Mouse (Mus musculus) stomach, postnatal 0 days (tissue): ENCODE measurements around the gene Lyrm9. TPM values are rescaled to one million over a fixed set of nuclear protein-coding genes. Genes with fewer than 3 reads are reported as not detected.
A peak's percentile ranks its signal among the peaks of the same experiment; 100 is the strongest.

Experiments
- ATAC-seq: fragments of 200-750 bp; cut with Nextera tagmentation; 2 replicates; pipeline ENCODE4 v1.8.0; 2017; ENCODE audit not compliant: low FRiP score, low TSS enrichment
- DNase-seq: peaks from one replicate; pipeline ENCODE4 v3.0.0-alpha.2; 2016; ENCODE audit warnings: low spot score
- H3K27ac ChIP-seq: fragments of 300-500 bp; sonication (generic); replicated peaks from 2 replicates; pipeline ENCODE4 v1.5.1; 2014; ENCODE audit warnings: mild to moderate bottlenecking, control low read depth
- H3K27me3 ChIP-seq: fragments of 300-500 bp; sonication (generic); 2 replicates; pipeline ENCODE4 v1.6.1; 2014; ENCODE audit warnings: low read length; ENCODE audit not compliant: control insufficient read depth, insufficient read depth
- H3K36me3 ChIP-seq: fragments of 300-500 bp; sonication (generic); 2 replicates; pipeline ENCODE4 v1.6.1; 2014; ENCODE audit warnings: low read length, mixed read lengths; ENCODE audit not compliant: control insufficient read depth, insufficient read depth
- H3K4me1 ChIP-seq: fragments of 300-500 bp; sonication (generic); replicated peaks from 2 replicates; pipeline ENCODE4 v1.6.1; 2014; ENCODE audit warnings: antibody characterized with exemption; ENCODE audit not compliant: control insufficient read depth, insufficient read depth
- H3K4me2 ChIP-seq: fragments of 300-500 bp; sonication (generic); replicated peaks from 2 replicates; pipeline ENCODE4 v1.6.1; 2014; ENCODE audit warnings: low read depth, mild to moderate bottlenecking, control low read depth, moderate library complexity
- H3K4me3 ChIP-seq: fragments of 300-500 bp; sonication (generic); 2 replicates; pipeline ENCODE4 v1.5.1; 2014; ENCODE audit warnings: low read depth, low read length, control low read depth
- H3K9ac ChIP-seq: fragments of 300-500 bp; sonication (generic); 2 replicates; pipeline ENCODE4 v1.6.1; 2014; ENCODE audit warnings: mild to moderate bottlenecking, low read length, control low read depth, mixed read lengths
- H3K9me3 ChIP-seq: fragments of 300-500 bp; sonication (generic); 2 replicates; pipeline ENCODE4 v1.6.1; 2016; ENCODE audit warnings: low read length; ENCODE audit not compliant: control insufficient read depth
- CTCF ChIP-seq: IDR thresholded peaks from 2 replicates; pipeline ENCODE4 v1.5.1; 2016; ENCODE audit warnings: antibody characterized with exemption, low read depth, mild to moderate bottlenecking, moderate library complexity
- EP300 ChIP-seq: optimal IDR thresholded peaks from 2 replicates; pipeline ENCODE3; 2016; ENCODE audit warnings: antibody characterized with exemption
- WGBS: fragments of 180-500 bp; shearing (Covaris S2); extraction: QIAGEN DNeasy Blood & Tissue Kit; methylation state at CpG from one replicate; pipeline ENCODE4 v1.1.7; 2014; 5-methylcytosine and 5-hydroxymethylcytosine counted together
- polyA plus RNA-seq: library from polyadenylated mRNA; unstranded; fragments of >200 nt; fragmentation: Nextera tagmentation; extraction: Ambion mirVana; gene quantifications from 2 replicates; pipeline ENCODE4 v1.2.1, GENCODE M21; 2015

Gene Lyrm9
- polyA plus RNA-seq, 1 experiment from 2014 or later, result 20.1 TPM

- Histone ChIP-seq H3K4me3 (no peak overlapping the region), H3K36me3 (no peaks in the 10 kb centered on the region), H3K4me2 (no peak overlapping the region), H3K27me3 (no peaks in the 10 kb centered on the region), H3K9ac (no peak overlapping the region), H3K27ac (no peak overlapping the region), H3K9me3 (no peaks in the 10 kb centered on the region), H3K4me1 (no peaks in the 10 kb centered on the region)
- WGBS, result 75% methylated on average over 3 of the region's 3 CpGs
- ATAC-seq (no peak), DNase-seq (no peak)
- TF ChIP-seq CTCF, result no peak
- TF ChIP-seq EP300, result no peak
These were observed 53.3 kb downstream of the Lyrm9 start for GRCm38 (mm10) chr11:78879727-78880126.

GRCm38 (mm10) chr11:78886693-78887092, 60.3 kb downstream of the Lyrm9 start:
- Histone ChIP-seq H3K27ac (no peak overlapping the region), H3K36me3 (no peaks in the 10 kb centered on the region), H3K4me3 (no peak overlapping the region), H3K9me3 (no peaks in the 10 kb centered on the region), H3K4me2 (no peak overlapping the region), H3K9ac (no peak overlapping the region), H3K27me3 (no peaks in the 10 kb centered on the region), H3K4me1 (no peaks in the 10 kb centered on the region; the same call in 1 of the 2 replicates)
- DNase-seq (no peak), ATAC-seq (no peak)
- TF ChIP-seq CTCF (no peak), EP300 (no peak)
- 83% methylated on average over 1 of the region's 1 CpGs for WGBS

GRCm38 (mm10) chr11:78887102-78887971, 61.0 kb downstream of the Lyrm9 start:
- TF ChIP-seq EP300 (no peak), CTCF (no peak)
- WGBS, result 36% methylated on average over 9 of the region's 9 CpGs
- ATAC-seq, result peak; percentile 80; the same call in 1 of the 2 replicates
- Histone ChIP-seq H3K9me3 (no peaks in the 10 kb centered on the region), H3K4me2 (peak overlapping the region; percentile 25; the same call in 1 of the 2 replicates), H3K27me3 (no peaks in the 10 kb centered on the region), H3K36me3 (no peaks in the 10 kb centered on the region), H3K4me3 (no peak overlapping the region), H3K9ac (peak overlapping the region; percentile 27; the same call in 1 of the 2 replicates), H3K4me1 (no peaks in the 10 kb centered on the region; the same call in 1 of the 2 replicates), H3K27ac (no peak overlapping the region; the same call in 1 of the 2 replicates)
- peak; percentile 47 for DNase-seq

GRCm38 (mm10) chr11:78889156-78889555, 62.8 kb downstream of the Lyrm9 start:
- Histone ChIP-seq H3K9ac (no peak overlapping the region), H3K4me2 (no peak overlapping the region), H3K27ac (no peak overlapping the region), H3K36me3 (no peaks in the 10 kb centered on the region), H3K9me3 (no peaks in the 10 kb centered on the region), H3K4me1 (no peaks in the 10 kb centered on the region; the same call in 1 of the 2 replicates), H3K27me3 (no peaks in the 10 kb centered on the region), H3K4me3 (no peak overlapping the region)
- DNase-seq, result no peak
- TF ChIP-seq EP300 (no peak), CTCF (no peak)
- no peak for ATAC-seq
- WGBS, result 89% methylated on average over 4 of the region's 4 CpGs

Other genes starting within 250 kb of the Lyrm9 start
- gene Nlk, start 129.2 kb upstream of the Lyrm9 start, polyA plus RNA-seq, result 9.5 and 9.9 TPM in 2 replicates
- 30.4 and 31.8 TPM in 2 replicates for gene Ccnq, start 74.9 kb upstream of the Lyrm9 start, polyA plus RNA-seq
- 0.27 TPM in 2 replicates for gene Nos2, start 94.2 kb downstream of the Lyrm9 start, polyA plus RNA-seq
- 412 and 435 TPM in 2 replicates for gene Lgals9, start 158.4 kb downstream of the Lyrm9 start, polyA plus RNA-seq